Mouse (Mus musculus) bone marrow, adult 2 months (tissue): ENCODE measurements around the gene Acot11. TPM values are rescaled to one million over a fixed set of nuclear protein-coding genes. Genes with fewer than 3 reads are reported as not detected.
A peak's percentile ranks its signal among the peaks of the same experiment; 100 is the strongest.
"Not testable (repeated sequence)": the region's sequence is repeated elsewhere in the genome, so short reads cannot be mapped to it uniquely, and the experiment has no call there.

Experiments used
- H3K27ac ChIP-seq: fragments of 200-500 bp; 2 replicates; pipeline ENCODE4 v1.5.1; 2012; ENCODE audit warnings: low read depth, mild to moderate bottlenecking, control low read depth, inconsistent platforms, low read length; ENCODE audit not compliant: control insufficient read depth, poor library complexity, insufficient read depth
- H3K4me1 ChIP-seq: fragments of 200-500 bp; 2 replicates; pipeline ENCODE4 v1.6.1; 2011; ENCODE audit warnings: low read length; ENCODE audit not compliant: control insufficient read depth, insufficient read depth
- H3K4me3 ChIP-seq: fragments of 200-500 bp; replicated peaks from 2 replicates; pipeline ENCODE3; 2011; ENCODE audit warnings: mild to moderate bottlenecking, low read depth, low read length, control low read depth; ENCODE audit not compliant: control insufficient read depth
- CTCF ChIP-seq: fragments of 200-500 bp; IDR thresholded peaks from 2 replicates; pipeline ENCODE4 v1.5.1; 2011; ENCODE audit warnings: low read length, control low read depth; ENCODE audit not compliant: control insufficient read depth, insufficient read depth
- POLR2A ChIP-seq: fragments of 200-500 bp; IDR thresholded peaks from 2 replicates; pipeline ENCODE4 v1.6.1; 2011; ENCODE audit warnings: low read depth, mild to moderate bottlenecking, control low read depth, low read length, borderline replicate concordance; ENCODE audit not compliant: control insufficient read depth
- WGBS: fragments of 180-500 bp; shearing (Covaris S2); methylation state at CpG from one replicate; pipeline ENCODE4 v1.1.7; 2018; 5-methylcytosine and 5-hydroxymethylcytosine counted together
- polyA plus RNA-seq: library from polyadenylated mRNA; stranded (reverse); fragments of >200 nt; gene quantifications from 2 replicates; pipeline ENCODE4 v1.2.4, GENCODE M21; 2011; ENCODE audit warnings: low replicate concordance; ENCODE audit not compliant: missing spikeins, insufficient read depth, insufficient read length

Gene Acot11
- polyA plus RNA-seq, 1 experiment, result 4.4 TPM

- Histone ChIP-seq H3K4me1 (no peaks in the 10 kb centered on the region), H3K27ac (no peak overlapping the region), H3K4me3 (no peak overlapping the region)
- WGBS, result 76% methylated on average over 5 of the region's 5 CpGs
- TF ChIP-seq POLR2A (no peak), CTCF (no peak)
Measured at GRCm38 (mm10) chr4:106778116-106778788, 26.5 kb downstream of the Acot11 start.

- WGBS, result 43% methylated on average over 3 of the region's 3 CpGs
- H3K27ac ChIP-seq, result no peak overlapping the region
Measured at GRCm38 (mm10) chr4:106776998-106777397, 27.8 kb downstream of the Acot11 start.

GRCm38 (mm10) chr4:106775767-106776166 is 29.0 kb downstream of the Acot11 start:
- H3K27ac ChIP-seq, H3K4me3 ChIP-seq, H3K4me1 ChIP-seq: not testable (repeated sequence)
- WGBS, result 88% methylated on average over 6 of the region's 6 CpGs

More at GRCm38 (mm10) chr4:106776998-106777397, 27.8 kb downstream of the Acot11 start:
- Histone ChIP-seq H3K4me1 (no peaks in the 10 kb centered on the region), H3K4me3 (no peak overlapping the region)
- TF ChIP-seq CTCF (no peak), POLR2A (no peak)

GRCm38 (mm10) chr4:106772558-106772957 is 32.2 kb downstream of the Acot11 start:
- H3K4me3 ChIP-seq, result no peak overlapping the region
- no peaks in the 10 kb centered on the region for H3K4me1 ChIP-seq
- WGBS, result 74% methylated on average over 1 of the region's 1 CpGs
- TF ChIP-seq CTCF, result no peak
- no peak for TF ChIP-seq POLR2A
- no peak overlapping the region for H3K27ac ChIP-seq

GRCm38 (mm10) chr4:106769306-106769705 is 35.5 kb downstream of the Acot11 start:
- no peak for TF ChIP-seq POLR2A
- TF ChIP-seq CTCF, result no peak
- WGBS, result 79% methylated on average over 2 of the region's 2 CpGs

GRCm38 (mm10) chr4:106764166-106764565 is 40.6 kb downstream of the Acot11 start:
- no peak overlapping the region for H3K27ac ChIP-seq
- WGBS, result 76% methylated on average over 7 of the region's 7 CpGs
- no peaks in the 10 kb centered on the region for H3K4me1 ChIP-seq
- H3K4me3 ChIP-seq, result no peak overlapping the region
- TF ChIP-seq POLR2A (no peak), CTCF (no peak)

More at GRCm38 (mm10) chr4:106769306-106769705, 35.5 kb downstream of the Acot11 start:
- no peaks in the 10 kb centered on the region for H3K4me1 ChIP-seq
- no peak overlapping the region for H3K4me3 ChIP-seq
- no peak overlapping the region for H3K27ac ChIP-seq

GRCm38 (mm10) chr4:106751726-106752125 is 53.1 kb downstream of the Acot11 start:
- 93% methylated on average over 6 of the region's 6 CpGs for WGBS
- no peaks in the 10 kb centered on the region for H3K4me1 ChIP-seq
- TF ChIP-seq POLR2A (no peak), CTCF (no peak)
- H3K27ac ChIP-seq, result no peak overlapping the region
- no peak overlapping the region for H3K4me3 ChIP-seq

GRCm38 (mm10) chr4:106749699-106750098 is 55.1 kb downstream of the Acot11 start:
- Histone ChIP-seq H3K27ac (no peak overlapping the region), H3K4me3 (no peak overlapping the region), H3K4me1 (no peaks in the 10 kb centered on the region)
- TF ChIP-seq CTCF (peak; percentile 41; the same call in 1 of the 2 replicates), POLR2A (no peak)
- WGBS, result 63% methylated on average over 7 of the region's 7 CpGs
